Mouse (Mus musculus) heart, embryonic 13.5 days (tissue): Measurements from ENCODE around the gene Utp3. TPM values are rescaled to one million over a fixed set of nuclear protein-coding genes. Genes with fewer than 3 reads are reported as not detected.
A peak's percentile ranks its signal among the peaks of the same experiment; 100 is the strongest.
"Not testable (repeated sequence)": the region's sequence is repeated elsewhere in the genome, so short reads cannot be mapped to it uniquely, and the experiment has no call there.

Source experiments
- ATAC-seq: fragments of 200-750 bp; cut with Nextera tagmentation; 2 replicates; pipeline ENCODE4 v1.8.0; 2017; ENCODE audit warnings: moderate TSS enrichment; ENCODE audit not compliant: insufficient number of reproducible peaks, low FRiP score, low TSS enrichment; ENCODE audit errors: extremely low read depth
- H3K27ac ChIP-seq: fragments of 300-500 bp; sonication (generic); replicated peaks from 2 replicates; pipeline ENCODE4 v1.5.1; 2015; ENCODE audit warnings: moderate library complexity, mild to moderate bottlenecking, inconsistent platforms
- H3K27me3 ChIP-seq: fragments of 300-500 bp; sonication (generic); replicated peaks from 2 replicates; pipeline ENCODE4 v1.6.1; 2015; ENCODE audit warnings: mild to moderate bottlenecking, inconsistent platforms
- H3K36me3 ChIP-seq: fragments of 300-500 bp; sonication (generic); 2 replicates; pipeline ENCODE4 v1.6.1; 2015; ENCODE audit warnings: mild to moderate bottlenecking, inconsistent platforms
- H3K4me1 ChIP-seq: fragments of 300-500 bp; sonication (generic); 2 replicates; pipeline ENCODE4 v1.6.1; 2015; ENCODE audit warnings: inconsistent platforms
- H3K4me2 ChIP-seq: fragments of 300-500 bp; sonication (generic); 2 replicates; pipeline ENCODE4 v1.6.1; 2015; ENCODE audit warnings: inconsistent platforms, mild to moderate bottlenecking, moderate library complexity
- H3K4me3 ChIP-seq: fragments of 300-500 bp; sonication (generic); 2 replicates; pipeline ENCODE4 v1.5.1; 2015; ENCODE audit warnings: moderate library complexity, mild to moderate bottlenecking, inconsistent platforms
- H3K9ac ChIP-seq: fragments of 300-500 bp; sonication (generic); 2 replicates; pipeline ENCODE4 v1.6.1; 2015; ENCODE audit warnings: inconsistent platforms, mild to moderate bottlenecking, moderate library complexity
- H3K9me3 ChIP-seq: fragments of 300-500 bp; sonication (generic); 2 replicates; pipeline ENCODE4 v1.6.1; 2016; ENCODE audit warnings: inconsistent platforms
- WGBS: fragments of 180-500 bp; shearing (Covaris S2); methylation state at CpG from one replicate; pipeline ENCODE4 v1.1.7; 2015; ENCODE audit warnings: mixed read lengths; 5-methylcytosine and 5-hydroxymethylcytosine counted together
- polyA plus RNA-seq: library from polyadenylated mRNA; unstranded; fragments of >200 nt; fragmentation: Nextera tagmentation; extraction: Ambion mirVana; gene quantifications from 2 replicates; pipeline ENCODE4 v1.2.1, GENCODE M21; 2015

Utp3 gene
- 44.0 and 49.1 TPM in 2 replicates for polyA plus RNA-seq

- Histone ChIP-seq H3K27ac (peak within 1 kb of the TSS; percentile 96), H3K4me3 (peak within 1 kb of the TSS; percentile 74), H3K4me1 (peaks cover 23% of the 10 kb centered on the region), H3K36me3 (peaks cover 23% of the 10 kb centered on the region), H3K9me3 (no peaks in the 10 kb centered on the region), H3K9ac (peak within 1 kb of the TSS; percentile 94), H3K27me3 (no peaks in the 10 kb centered on the region), H3K4me2 (peak within 1 kb of the TSS; percentile 90)
- peak; percentile 88 for ATAC-seq
- WGBS = under 1% methylated on average over 75 of the region's 76 CpGs
Observed at GRCm38 (mm10) chr5:88554086-88554886, at the start of gene Utp3. Gene Utp3 (plus strand): TSS chr5:88554462.

- no peaks in the 10 kb centered on the region for H3K9me3 ChIP-seq
- H3K4me2 ChIP-seq = no peak overlapping the region
- no peaks in the 10 kb centered on the region for H3K4me1 ChIP-seq
- H3K27ac ChIP-seq = no peak overlapping the region
- H3K36me3 ChIP-seq = no peaks in the 10 kb centered on the region
- no peak for ATAC-seq
- H3K27me3 ChIP-seq = no peaks in the 10 kb centered on the region
- no peak overlapping the region for H3K4me3 ChIP-seq
- WGBS = 52% methylated on average over 1 of the region's 1 CpGs
- no peak overlapping the region for H3K9ac ChIP-seq
Observed at GRCm38 (mm10) chr5:88508555-88508954, 45.7 kb upstream of the Utp3 start.

- Histone ChIP-seq H3K27me3 (no peaks in the 10 kb centered on the region), H3K4me1 (no peaks in the 10 kb centered on the region), H3K27ac (no peak overlapping the region), H3K4me3 (no peak overlapping the region), H3K9me3 (no peaks in the 10 kb centered on the region), H3K36me3 (no peaks in the 10 kb centered on the region), H3K9ac (no peak overlapping the region), H3K4me2 (no peak overlapping the region)
- no peak for ATAC-seq
- 73% methylated on average over 1 of the region's 1 CpGs for WGBS
Observed at GRCm38 (mm10) chr5:88508990-88509389, 45.3 kb upstream of the Utp3 start.

- H3K36me3 ChIP-seq = no peaks in the 10 kb centered on the region
- H3K27me3 ChIP-seq = no peaks in the 10 kb centered on the region
- no peak overlapping the region for H3K4me2 ChIP-seq
- no peaks in the 10 kb centered on the region for H3K4me1 ChIP-seq
- no peak overlapping the region for H3K9ac ChIP-seq
- no peak overlapping the region for H3K27ac ChIP-seq
- H3K9me3 ChIP-seq = no peaks in the 10 kb centered on the region
- H3K4me3 ChIP-seq = no peak overlapping the region
- 4% methylated on average over 2 of the region's 2 CpGs for WGBS
- ATAC-seq = no peak
Observed at GRCm38 (mm10) chr5:88519232-88519631, 35.0 kb upstream of the Utp3 start.

GRCm38 (mm10) chr5:88527657-88528056, 26.6 kb upstream of the Utp3 start, which contains the start of gene Jchain:
Gene Jchain (minus strand): TSS chr5:88527891.
- Histone ChIP-seq H3K4me1 (peaks cover 3% of the 10 kb centered on the region), H3K9me3 (no peaks in the 10 kb centered on the region), H3K36me3 (no peaks in the 10 kb centered on the region), H3K27me3 (no peaks in the 10 kb centered on the region), H3K9ac (no peak within 1 kb of the TSS), H3K4me3 (no peak within 1 kb of the TSS), H3K27ac (no peak within 1 kb of the TSS), H3K4me2 (no peak within 1 kb of the TSS)
- 73% methylated on average over 3 of the region's 3 CpGs for WGBS
- no peak for ATAC-seq

- H3K4me1 ChIP-seq = peaks cover 8% of the 10 kb centered on the region
- H3K36me3 ChIP-seq = no peaks in the 10 kb centered on the region
- no peak overlapping the region for H3K9ac ChIP-seq
- H3K9me3 ChIP-seq = no peaks in the 10 kb centered on the region
- peak overlapping the region; percentile 36; the same call in 1 of the 2 replicates for H3K27ac ChIP-seq
- no peak overlapping the region for H3K4me2 ChIP-seq
- no peak overlapping the region for H3K4me3 ChIP-seq
- 48% methylated on average over 1 of the region's 1 CpGs for WGBS
- ATAC-seq = no peak
- H3K27me3 ChIP-seq = no peaks in the 10 kb centered on the region
Observed at GRCm38 (mm10) chr5:88530908-88531307, 23.4 kb upstream of the Utp3 start.

- H3K27me3 ChIP-seq = no peaks in the 10 kb centered on the region
- H3K4me3 ChIP-seq = no peak overlapping the region
- ATAC-seq = no peak
- no peak overlapping the region for H3K9ac ChIP-seq
- H3K4me2 ChIP-seq = no peak overlapping the region
- H3K4me1 ChIP-seq = peaks cover 8% of the 10 kb centered on the region
- H3K27ac ChIP-seq = no peak overlapping the region
- H3K9me3 ChIP-seq = no peaks in the 10 kb centered on the region
- H3K36me3 ChIP-seq = no peaks in the 10 kb centered on the region
- WGBS = 74% methylated on average over 3 of the region's 3 CpGs
Observed at GRCm38 (mm10) chr5:88534697-88535096, 19.6 kb upstream of the Utp3 start.

- no peaks in the 10 kb centered on the region for H3K36me3 ChIP-seq
- no peak for ATAC-seq
- no peaks in the 10 kb centered on the region for H3K27me3 ChIP-seq
Observed at GRCm38 (mm10) chr5:88540845-88541244, 13.4 kb upstream of the Utp3 start.

GRCm38 (mm10) chr5:88542651-88543282, 11.5 kb upstream of the Utp3 start:
- no peaks in the 10 kb centered on the region for H3K9me3 ChIP-seq
- H3K27ac ChIP-seq = no peak overlapping the region
- H3K36me3 ChIP-seq = no peaks in the 10 kb centered on the region
- no peak overlapping the region for H3K4me2 ChIP-seq
- ATAC-seq = no peak
- 55% methylated on average over 5 of the region's 5 CpGs for WGBS
- H3K4me3 ChIP-seq = no peak overlapping the region
- no peaks in the 10 kb centered on the region for H3K27me3 ChIP-seq
- no peaks in the 10 kb centered on the region for H3K4me1 ChIP-seq
- no peak overlapping the region for H3K9ac ChIP-seq

More at GRCm38 (mm10) chr5:88540845-88541244, 13.4 kb upstream of the Utp3 start:
- Histone ChIP-seq H3K4me2 (no peak overlapping the region), H3K9me3 (no peaks in the 10 kb centered on the region), H3K4me3 (no peak overlapping the region), H3K9ac (no peak overlapping the region), H3K27ac (no peak overlapping the region), H3K4me1 (no peaks in the 10 kb centered on the region)

- H3K36me3 ChIP-seq, ATAC-seq, H3K27me3 ChIP-seq, H3K4me1 ChIP-seq, H3K9ac ChIP-seq, H3K9me3 ChIP-seq, H3K4me2 ChIP-seq, H3K4me3 ChIP-seq, H3K27ac ChIP-seq: not testable (repeated sequence)
- 76% methylated on average over 1 of the region's 1 CpGs for WGBS
Observed at GRCm38 (mm10) chr5:88544411-88544810, 9.9 kb upstream of the Utp3 start.

- Histone ChIP-seq H3K9me3 (no peaks in the 10 kb centered on the region), H3K27me3 (no peaks in the 10 kb centered on the region), H3K4me2 (no peak overlapping the region), H3K9ac (no peak overlapping the region), H3K27ac (no peak overlapping the region), H3K36me3 (no peaks in the 10 kb centered on the region), H3K4me1 (no peaks in the 10 kb centered on the region), H3K4me3 (no peak overlapping the region)
- no peak for ATAC-seq
- WGBS = 65% methylated on average over 7 of the region's 7 CpGs
Observed at GRCm38 (mm10) chr5:88545536-88545935, 8.7 kb upstream of the Utp3 start.
